Mouse (Mus musculus) left cerebral cortex, postnatal 10 days (tissue): ENCODE results near the gene Il9r. TPM values are rescaled to one million over a fixed set of nuclear protein-coding genes. Genes with fewer than 3 reads are reported as not detected.
"Not testable (repeated sequence)": the region's sequence is repeated elsewhere in the genome, so short reads cannot be mapped to it uniquely, and the experiment has no call there.

Experiments
- DNase-seq, 2 experiments: peaks; one replicate each; pipeline ENCODE4 v3.0.0; 2021 to 2022; ENCODE audit warnings: low spot score in 2 of 2, mixed read lengths in 1 of 2; ENCODE audit errors: extremely low spot score in 1 of 2
- intact Hi-C: fragments of 180-260 bp; cut with DNase I; formaldehyde crosslinking; loops from one replicate; pipeline ENCODE4 v1.15.1; 2025
- total RNA-seq, 2 experiments: library from RNA; stranded (reverse); gene quantifications; 2 replicates each; pipeline ENCODE4 v1.2.3; 2021

Gene Il9r
- total RNA-seq, 2 experiments from 2014 or later: not detected

GRCm38 (mm10) chr11:32210623-32211022, 10.5 kb upstream of the Il9r start:
- no peak for DNase-seq
- intact Hi-C loops: loop anchor here (10.0 kb wide), 1 partner anchor 114 kb away; no protein-coding TSS in a partner anchor

- intact Hi-C loops: no loop called here
- DNase-seq: peak; percentile 96
Observed at GRCm38 (mm10) chr11:32205058-32205873, 5.2 kb upstream of the Il9r start, which contains the start of gene Snrnp25. TSS of gene Snrnp25 (plus strand) at chr11:32205415.

GRCm38 (mm10) chr11:32201922-32202685, 2.0 kb upstream of the Il9r start:
- intact Hi-C loops: no loop called here
- DNase-seq: no peak

GRCm38 (mm10) chr11:32200992-32201391, 913 bp upstream of the Il9r start:
- DNase-seq, intact Hi-C loops: not testable (repeated sequence)

GRCm38 (mm10) chr11:32199230-32199629, 849 bp downstream of the Il9r start:
- intact Hi-C loops: no loop called here
- peak in 1 of 2 experiments; percentile 14 for DNase-seq

GRCm38 (mm10) chr11:32198256-32198955, 1.7 kb downstream of the Il9r start:
- intact Hi-C loops: no loop called here
- peak in 1 of 2 experiments; percentile 10 for DNase-seq

GRCm38 (mm10) chr11:32197766-32198165, 2.3 kb downstream of the Il9r start:
- intact Hi-C loops: no loop called here

GRCm38 (mm10) chr11:32196727-32197126, 3.4 kb downstream of the Il9r start:
- peak in 1 of 2 experiments; percentile 15 for DNase-seq
- intact Hi-C loops: no loop called here

More at GRCm38 (mm10) chr11:32197766-32198165, 2.3 kb downstream of the Il9r start:
- no peak for DNase-seq

GRCm38 (mm10) chr11:32195867-32196540, 4.1 kb downstream of the Il9r start:
- intact Hi-C loops: no loop called here
- peak in 1 of 2 experiments; percentile 10 for DNase-seq

- intact Hi-C loops: no loop called here
- peak in 1 of 2 experiments; percentile 12 for DNase-seq
Observed at GRCm38 (mm10) chr11:32194626-32195025, 5.5 kb downstream of the Il9r start.

- intact Hi-C loops: no loop called here
- DNase-seq: peak in 1 of 2 experiments; percentile 14
Observed at GRCm38 (mm10) chr11:32194086-32194485, 6.0 kb downstream of the Il9r start.

- DNase-seq: no peak
- intact Hi-C loops: no loop called here
Observed at GRCm38 (mm10) chr11:32193156-32193555, 6.9 kb downstream of the Il9r start.

- no peak for DNase-seq
- intact Hi-C loops: no loop called here
Observed at GRCm38 (mm10) chr11:32190603-32191110, 9.4 kb downstream of the Il9r start.

- intact Hi-C loops: no loop called here
- peak in 1 of 2 experiments; percentile 54 for DNase-seq
Observed at GRCm38 (mm10) chr11:32190119-32190518, 10.0 kb downstream of the Il9r start.

- DNase-seq: no peak
- intact Hi-C loops: no loop called here
Observed at GRCm38 (mm10) chr11:32189434-32189833, 10.6 kb downstream of the Il9r start.

- DNase-seq: no peak
- intact Hi-C loops: no loop called here
Observed at GRCm38 (mm10) chr11:32188881-32189280, 11.2 kb downstream of the Il9r start.

GRCm38 (mm10) chr11:32187256-32187655, 12.8 kb downstream of the Il9r start:
- intact Hi-C loops: no loop called here
- DNase-seq: no peak

GRCm38 (mm10) chr11:32186031-32186430, 14.0 kb downstream of the Il9r start:
- intact Hi-C loops: no loop called here
- no peak for DNase-seq
